Mouse (Mus musculus) adrenal gland, adult (tissue): ENCODE data around the gene Otulin.
A peak's percentile ranks its signal among the peaks of the same experiment; 100 is the strongest.

Experiments
- DNase-seq, 2 experiments: peaks; one replicate each; pipeline ENCODE4 v3.0.0; 2022 to 2023; ENCODE audit warnings: low spot score in 1 of 2; ENCODE audit not compliant: inconsistent age in 2 of 2

Otulin gene

GRCm38 (mm10) chr15:27508169-27508568 is 122.3 kb downstream of the Otulin start:
- no peak for DNase-seq

GRCm38 (mm10) chr15:27506893-27507596 is 123.4 kb downstream of the Otulin start:
- DNase-seq, result no peak

GRCm38 (mm10) chr15:27506127-27506886 is 124.2 kb downstream of the Otulin start:
- peak; percentile 61 to 75 for DNase-seq

GRCm38 (mm10) chr15:27503801-27504730 is 126.4 kb downstream of the Otulin start:
- no peak for DNase-seq

GRCm38 (mm10) chr15:27503221-27503620 is 127.3 kb downstream of the Otulin start:
- no peak for DNase-seq

- no peak for DNase-seq
Measured at GRCm38 (mm10) chr15:27502338-27502737, 128.2 kb downstream of the Otulin start.

- no peak for DNase-seq
Measured at GRCm38 (mm10) chr15:27500390-27500789, 130.1 kb downstream of the Otulin start.

GRCm38 (mm10) chr15:27498078-27498477 is 132.4 kb downstream of the Otulin start:
- no peak for DNase-seq

GRCm38 (mm10) chr15:27497300-27497997 is 133.0 kb downstream of the Otulin start:
- no peak for DNase-seq

- no peak for DNase-seq
Measured at GRCm38 (mm10) chr15:27496596-27497299, 133.7 kb downstream of the Otulin start.

GRCm38 (mm10) chr15:27495981-27496401 is 134.5 kb downstream of the Otulin start:
- no peak for DNase-seq

GRCm38 (mm10) chr15:27493516-27493915 is 137.0 kb downstream of the Otulin start:
- DNase-seq, result peak; percentile 41 to 56

GRCm38 (mm10) chr15:27492734-27493133 is 137.8 kb downstream of the Otulin start:
- no peak for DNase-seq
